Mouse (Mus musculus) G1E (cell line): ENCODE data around the gene Tbc1d24.

Source experiments
- CTCF ChIP-seq: IDR thresholded peaks from 2 replicates; pipeline ENCODE4 v1.5.1; 2012; ENCODE audit warnings: low read depth, low read length, inconsistent platforms, mixed read lengths
- TAL1 ChIP-seq: conservative IDR thresholded peaks from 2 replicates; pipeline ENCODE4 v1.6.1; 2012; ENCODE audit warnings: low read depth, low read length, inconsistent platforms, mixed read lengths

DNA sequence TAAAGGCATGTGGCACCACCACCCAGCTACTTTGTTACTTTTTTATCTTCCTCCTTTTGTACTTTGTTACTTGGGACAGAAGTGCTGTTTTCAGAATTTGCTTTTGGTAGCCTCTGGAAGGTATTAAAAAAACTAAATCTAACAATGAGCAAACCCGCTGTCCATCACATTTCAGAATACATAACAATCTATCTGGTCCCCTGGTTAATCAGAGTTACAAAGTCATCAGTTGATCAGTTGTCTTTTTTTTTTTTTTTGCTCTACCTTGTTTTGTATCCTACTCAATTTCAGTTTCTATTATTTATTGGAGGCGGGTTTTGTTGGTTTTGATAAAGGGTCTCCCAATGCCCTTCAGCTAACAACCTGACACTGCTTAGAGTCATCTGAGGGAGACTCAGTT, 47.0 kb upstream of the Tbc1d24 start:
- TF ChIP-seq CTCF (no peak), TAL1 (no peak)
